Mouse (Mus musculus): Measurements from ENCODE around the gene Kmt5c. TPM values are rescaled to one million over a fixed set of nuclear protein-coding genes. Genes with fewer than 3 reads are reported as not detected.

The Kmt5c gene
- 32.4 and 38.4 TPM in 2 replicates for total RNA-seq (2015)
- 44.2 and 58.2 TPM in 2 replicates for total RNA-seq (2017)

DNA sequence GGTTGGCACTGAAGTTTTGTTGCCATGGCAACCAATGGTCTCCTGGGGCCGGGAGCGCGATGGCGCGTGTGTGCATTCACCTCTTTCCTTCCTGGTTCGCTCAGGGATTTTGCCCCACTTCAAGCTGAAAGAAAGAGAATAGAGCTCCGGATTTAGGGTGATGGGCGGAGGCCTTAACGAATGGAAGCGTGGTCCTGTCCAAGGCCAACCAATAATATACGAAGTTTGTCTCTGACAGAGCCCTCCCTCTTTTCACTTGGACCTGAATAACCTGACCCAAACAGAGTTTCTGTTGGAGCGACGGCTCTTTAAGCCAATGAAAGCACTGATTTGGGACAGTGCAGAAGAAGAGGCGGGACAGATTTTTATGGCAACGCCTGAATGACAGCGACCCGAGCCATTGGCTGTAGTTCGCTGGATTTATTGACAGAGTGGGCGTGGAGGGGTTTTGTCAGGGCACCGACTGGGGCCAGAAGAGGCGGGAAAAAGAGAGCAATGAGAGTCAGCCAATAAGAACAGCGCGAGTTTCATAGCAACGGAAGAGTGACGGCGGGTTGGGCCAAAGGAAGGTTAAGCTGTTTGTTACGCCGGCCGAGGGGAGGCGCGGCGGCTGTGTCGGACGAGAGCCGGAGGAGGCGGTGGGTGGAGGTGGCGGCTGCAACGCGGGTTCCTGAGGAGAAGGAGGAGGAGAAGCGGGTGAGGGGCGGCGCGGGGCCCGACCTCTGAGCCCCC is at the start of gene Kmt5c:
TSS of gene Kmt5c (plus strand) at position 572 of the 732 bp plus-strand sequence.
- ATAC-seq (ENCODE audit: poor library complexity, severe bottlenecking) = peak; percentile 90

DNA sequence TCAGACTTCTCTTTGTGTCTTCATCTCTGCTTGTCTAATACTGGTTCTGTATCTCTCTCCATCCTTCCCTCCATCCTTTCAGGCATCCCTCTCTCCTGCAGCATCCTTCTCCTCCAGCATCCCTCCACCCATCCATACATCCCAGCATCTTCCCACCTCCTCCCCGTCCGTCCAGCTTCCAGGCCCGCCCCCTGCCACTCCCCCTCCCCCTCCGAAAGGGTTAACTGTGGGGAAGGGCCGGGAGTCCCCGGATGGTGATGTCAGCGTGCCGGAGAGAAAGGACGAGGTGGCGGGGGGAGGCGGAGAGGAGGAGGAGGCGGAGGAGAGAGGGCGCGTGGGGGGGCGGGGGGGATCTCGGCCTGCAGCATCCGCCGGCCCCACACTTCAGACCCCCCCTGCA is 49.5 kb upstream of the Kmt5c start, which contains the start of gene Brsk1:
TSS of gene Brsk1 (plus strand) at position 218 of the 400 bp plus-strand sequence.
- no peak for ATAC-seq (ENCODE audit: poor library complexity, severe bottlenecking)

DNA sequence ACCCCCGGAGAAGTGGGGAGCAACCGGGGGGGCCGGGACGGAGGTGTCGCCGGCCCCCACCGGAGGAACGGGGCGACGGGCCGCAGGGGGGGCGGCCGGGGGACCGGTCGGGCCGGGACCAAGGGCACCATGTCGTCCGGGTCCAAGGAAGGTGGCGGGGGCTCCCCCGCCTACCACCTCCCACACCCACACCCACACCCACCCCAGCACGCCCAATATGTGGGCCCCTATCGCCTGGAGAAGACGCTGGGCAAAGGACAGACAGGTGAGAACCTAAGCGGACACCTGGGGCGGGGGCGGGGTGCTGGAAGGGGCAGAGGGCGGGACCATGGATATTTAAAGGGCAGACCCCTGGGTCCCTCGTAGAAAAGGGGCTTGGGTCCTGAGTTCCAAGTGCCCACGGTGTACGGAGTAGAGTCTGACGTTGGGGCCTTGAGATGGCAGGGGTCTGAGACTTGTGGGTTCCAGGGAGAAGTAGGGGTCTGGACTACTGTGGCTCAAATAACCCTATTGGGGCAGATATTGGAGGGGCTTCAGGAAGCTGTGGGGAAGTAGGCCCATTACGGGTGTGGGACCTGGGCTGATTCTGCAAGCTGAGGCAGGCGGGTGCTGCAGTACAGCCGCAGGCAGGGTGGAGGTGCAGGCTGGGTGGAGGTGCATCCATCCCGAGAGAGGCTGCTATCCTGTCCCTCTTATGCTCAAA is 48.8 kb upstream of the Kmt5c start:
- no peak for ATAC-seq (ENCODE audit: poor library complexity, severe bottlenecking)

DNA sequence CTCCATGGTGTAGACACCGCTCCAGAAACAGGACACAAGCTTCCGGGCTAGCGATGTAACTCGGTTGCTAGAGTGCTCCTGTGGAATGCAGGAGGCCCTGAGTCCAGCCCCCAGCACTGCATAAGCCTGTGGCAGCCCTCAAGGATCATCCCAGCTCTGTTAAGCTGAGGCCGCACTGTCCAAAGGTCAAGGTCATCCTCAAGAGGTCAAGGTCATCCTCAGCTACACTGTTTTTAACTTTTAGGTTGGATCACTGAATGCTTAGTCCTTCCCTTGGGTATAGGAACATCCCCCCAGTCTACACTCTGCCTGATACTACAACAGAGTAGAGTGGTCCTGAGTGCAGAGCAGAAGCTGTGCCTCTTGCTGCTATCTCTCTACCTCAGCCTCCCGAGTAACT is 46.9 kb upstream of the Kmt5c start:
- no peak for ATAC-seq (ENCODE audit: poor library complexity, severe bottlenecking)

DNA sequence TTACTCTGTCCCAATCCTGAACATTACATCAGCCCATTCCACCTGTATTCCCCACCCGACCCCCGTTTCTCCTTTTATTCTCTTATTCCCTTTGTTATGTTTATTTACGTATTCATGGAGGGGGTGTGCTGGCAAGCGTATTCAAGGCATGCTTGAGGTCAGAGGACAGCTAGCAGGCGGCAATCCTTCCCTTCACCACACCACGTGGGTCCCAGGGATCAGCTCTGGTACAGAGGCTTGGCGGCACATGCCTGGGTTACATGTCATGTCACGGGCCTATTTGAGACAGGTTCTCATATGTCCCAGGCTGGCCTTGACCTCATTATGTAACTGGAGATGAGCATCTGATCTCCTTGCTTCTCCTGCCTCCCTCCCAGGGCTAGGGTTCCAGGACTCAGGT is 37.6 kb upstream of the Kmt5c start:
- no peak for ATAC-seq (ENCODE audit: poor library complexity, severe bottlenecking)

DNA sequence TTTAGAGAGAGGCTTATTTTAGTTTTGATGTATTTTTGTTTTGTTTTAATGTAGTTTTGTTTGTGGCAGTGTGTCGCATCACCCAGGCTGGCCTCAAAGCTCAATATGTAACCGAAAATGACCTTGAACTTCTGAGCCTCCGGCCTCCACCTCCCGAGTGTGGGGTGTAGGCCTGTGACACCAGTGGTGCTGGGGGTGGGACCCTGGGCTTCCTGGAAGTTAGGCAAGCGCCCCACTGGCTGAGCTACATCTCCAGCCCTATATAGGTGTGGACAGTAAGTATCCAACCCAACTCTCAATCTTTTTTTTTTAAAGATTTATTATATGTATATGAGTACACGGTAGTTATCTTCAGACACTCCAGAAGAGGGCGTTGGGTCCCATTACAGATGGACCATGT is 36.7 kb upstream of the Kmt5c start:
- no peak for ATAC-seq (ENCODE audit: poor library complexity, severe bottlenecking)

DNA sequence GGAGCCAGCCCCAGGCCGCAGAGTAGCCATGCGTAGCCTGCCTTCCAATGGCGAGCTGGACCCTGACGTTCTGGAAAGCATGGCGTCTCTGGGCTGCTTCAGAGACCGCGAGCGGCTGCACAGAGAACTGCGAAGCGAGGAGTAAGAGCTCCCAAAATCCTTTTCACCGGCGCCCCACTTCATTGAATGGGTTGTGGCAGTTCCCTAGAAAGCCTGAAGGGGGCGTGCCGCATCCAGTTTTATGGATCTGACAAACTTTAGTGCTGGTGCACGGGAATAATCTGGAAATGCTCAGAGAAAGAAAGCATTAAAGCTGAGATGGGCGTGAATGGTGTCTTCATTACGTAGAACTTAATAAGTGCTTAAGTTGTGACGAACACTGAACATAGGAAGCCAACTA is 34.8 kb upstream of the Kmt5c start:
- ATAC-seq (ENCODE audit: poor library complexity, severe bottlenecking) = peak; percentile 47; the same call in 1 of the 2 replicates

DNA sequence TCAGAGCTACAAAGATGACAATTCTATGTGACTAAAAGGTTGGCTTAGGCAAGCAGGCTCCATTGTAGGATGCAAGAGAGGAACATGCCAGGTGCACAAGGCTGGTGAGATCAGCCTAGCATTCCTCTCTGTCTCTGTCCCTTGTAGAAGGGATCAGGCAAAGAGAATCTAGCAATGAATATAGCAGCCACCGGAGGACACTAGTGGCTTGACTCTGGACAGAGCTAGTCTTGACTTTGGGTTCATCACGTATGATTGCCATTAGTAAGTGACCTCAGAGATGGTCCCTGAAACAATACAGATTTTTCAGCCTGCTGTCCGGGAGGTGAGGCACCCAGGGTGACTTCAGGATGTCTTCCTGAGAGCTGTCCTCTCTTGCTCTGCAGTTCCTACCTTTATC is 27.3 kb upstream of the Kmt5c start:
- ATAC-seq (ENCODE audit: poor library complexity, severe bottlenecking) = no peak

DNA sequence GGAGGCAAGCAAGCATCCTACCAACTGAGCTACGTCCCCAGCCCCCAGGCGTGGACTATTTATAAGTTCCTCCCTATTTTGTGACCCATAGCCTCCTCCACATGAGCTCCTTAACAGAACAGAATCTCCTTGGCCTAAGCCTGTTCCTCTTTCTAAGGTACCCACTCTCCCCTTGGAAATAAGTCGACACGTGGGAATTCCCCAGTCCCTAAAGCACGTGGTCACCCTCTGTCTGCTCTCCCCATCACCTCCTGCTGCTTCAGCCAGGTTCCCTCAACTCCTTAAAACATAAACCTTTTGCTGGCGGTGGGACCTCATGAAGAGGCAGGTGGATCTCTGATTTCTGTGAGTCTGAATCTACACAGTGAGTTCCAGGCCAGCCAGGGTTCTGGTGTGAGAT is 23.0 kb upstream of the Kmt5c start:
- no peak for ATAC-seq (ENCODE audit: poor library complexity, severe bottlenecking)

DNA sequence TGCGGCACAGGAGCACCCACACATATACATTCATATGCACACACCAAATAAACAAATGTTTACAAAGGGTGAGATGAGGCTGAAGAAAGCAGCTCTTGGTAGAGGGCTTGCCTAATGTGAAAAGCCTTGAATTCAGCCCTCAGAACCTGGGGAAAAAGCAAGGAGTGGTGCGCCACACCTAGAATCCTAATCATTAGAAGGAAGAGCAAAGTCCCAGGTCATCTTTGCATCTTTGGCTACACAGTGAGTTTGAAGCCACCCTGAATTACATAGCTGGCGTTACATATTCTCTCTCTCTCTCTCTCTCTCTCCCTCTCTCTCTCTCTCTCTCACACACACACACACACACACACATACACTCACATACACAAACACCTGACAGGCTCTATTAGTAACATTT is 20.6 kb upstream of the Kmt5c start:
- ATAC-seq (ENCODE audit: poor library complexity, severe bottlenecking) = no peak

DNA sequence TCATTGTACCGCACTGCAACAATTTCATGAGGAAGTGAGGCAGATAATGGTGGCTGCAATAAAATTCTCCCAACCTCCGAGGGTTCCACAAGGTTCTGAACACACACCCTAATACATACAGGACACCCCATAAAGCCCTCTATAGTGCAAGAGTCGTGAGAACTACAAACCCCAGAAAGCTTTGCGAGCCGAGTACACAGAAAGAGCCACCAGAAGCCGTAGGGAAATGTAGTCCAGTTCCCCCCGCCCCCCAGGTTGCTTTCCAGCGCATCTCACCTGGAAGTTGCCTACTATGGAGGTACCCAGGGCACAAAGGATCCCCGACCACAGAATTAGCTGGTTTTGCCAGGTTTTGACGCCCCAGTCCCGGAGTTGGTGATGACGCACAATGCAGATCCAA is 16.4 kb upstream of the Kmt5c start:
- ATAC-seq (ENCODE audit: poor library complexity, severe bottlenecking) = peak; percentile 66

DNA sequence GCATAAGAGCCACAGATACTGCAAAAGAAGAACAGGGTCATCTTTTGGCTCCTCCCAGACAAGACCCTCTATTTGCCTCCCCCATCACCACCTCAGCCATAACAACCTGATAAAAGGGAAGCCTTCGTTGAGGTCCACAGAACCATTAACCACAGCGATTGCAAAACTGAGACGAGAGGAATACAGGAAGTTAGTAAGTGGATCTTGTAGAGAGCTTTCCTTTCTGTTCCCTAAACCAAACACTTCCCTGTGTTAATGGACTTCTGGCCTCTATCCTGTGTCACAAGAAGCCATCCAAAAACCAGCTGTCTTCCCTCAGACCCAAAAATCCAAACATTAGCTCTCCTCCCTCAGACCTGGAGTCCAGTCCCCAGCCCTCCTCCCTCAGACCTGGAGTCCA is 15.6 kb upstream of the Kmt5c start:
- peak; percentile 82 for ATAC-seq (ENCODE audit: poor library complexity, severe bottlenecking)

DNA sequence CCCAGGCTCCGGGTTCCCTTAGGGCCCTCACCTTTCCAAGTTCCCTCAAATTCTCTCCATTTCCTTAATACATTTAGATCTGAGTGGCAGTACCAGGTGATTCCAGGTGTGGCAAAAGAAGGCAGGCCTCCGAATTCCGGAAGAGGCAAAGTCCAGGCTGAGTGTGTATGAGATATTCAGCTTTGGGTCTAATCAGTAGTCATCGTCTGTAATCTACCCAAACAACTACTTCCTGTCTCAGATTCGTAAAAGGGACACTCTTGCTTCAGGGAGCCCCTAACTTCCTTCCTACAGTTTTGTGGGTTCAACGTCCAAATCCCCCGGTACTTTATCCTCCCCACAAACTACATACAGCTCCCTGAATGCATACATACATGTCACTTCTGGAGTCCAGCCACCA is 14.7 kb upstream of the Kmt5c start, which contains the start of gene Tmem150b:
TSS of gene Tmem150b (minus strand) at position 81 of the 400 bp plus-strand sequence.
- 0 out of 2 replicates have a peak, but pooled peaks have one; percentile 20 for ATAC-seq (ENCODE audit: poor library complexity, severe bottlenecking)

DNA sequence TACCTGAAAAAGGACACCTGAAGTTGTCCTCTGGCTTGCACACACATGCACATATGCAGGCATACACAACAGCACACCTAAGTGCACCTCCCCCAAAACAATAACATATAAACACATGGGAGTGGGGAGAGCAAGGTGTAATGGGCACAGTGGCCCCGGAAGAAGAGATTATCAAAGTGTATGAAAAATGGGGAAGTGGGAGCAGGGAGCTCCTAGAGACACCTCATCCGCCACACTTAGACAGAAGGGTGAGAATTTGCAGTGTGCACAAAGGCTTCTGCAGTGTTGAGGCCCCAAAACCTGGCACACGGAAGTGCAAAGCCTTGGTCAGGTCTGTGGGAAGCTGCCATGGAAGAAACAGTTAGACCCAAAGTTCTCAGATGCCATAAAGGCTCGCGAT is 8.8 kb upstream of the Kmt5c start:
- 0 out of 2 replicates have a peak, but pooled peaks have one; percentile 30 for ATAC-seq (ENCODE audit: poor library complexity, severe bottlenecking)

DNA sequence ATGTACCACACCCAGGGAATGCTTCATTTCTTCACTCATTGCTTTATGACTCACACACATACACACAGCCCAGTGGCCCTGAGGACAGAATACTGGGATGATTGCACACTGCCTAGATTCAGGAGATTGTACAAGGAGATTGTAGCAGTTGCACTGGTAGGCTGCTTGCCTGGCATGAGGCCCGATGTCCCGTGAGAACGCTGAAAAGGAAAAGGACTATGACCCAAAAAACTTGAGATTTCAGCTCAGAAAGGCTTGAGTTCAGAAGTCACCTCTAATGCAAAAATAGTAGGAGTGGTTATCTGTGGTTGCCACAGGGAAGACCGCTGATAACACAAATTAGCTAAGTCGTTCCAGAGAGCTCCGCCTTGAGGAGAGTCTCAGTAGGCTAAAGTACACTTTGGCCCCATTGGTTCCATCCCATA is 6.9 kb upstream of the Kmt5c start:
- ATAC-seq (ENCODE audit: poor library complexity, severe bottlenecking) = no peak; the same call in 1 of the 2 replicates

DNA sequence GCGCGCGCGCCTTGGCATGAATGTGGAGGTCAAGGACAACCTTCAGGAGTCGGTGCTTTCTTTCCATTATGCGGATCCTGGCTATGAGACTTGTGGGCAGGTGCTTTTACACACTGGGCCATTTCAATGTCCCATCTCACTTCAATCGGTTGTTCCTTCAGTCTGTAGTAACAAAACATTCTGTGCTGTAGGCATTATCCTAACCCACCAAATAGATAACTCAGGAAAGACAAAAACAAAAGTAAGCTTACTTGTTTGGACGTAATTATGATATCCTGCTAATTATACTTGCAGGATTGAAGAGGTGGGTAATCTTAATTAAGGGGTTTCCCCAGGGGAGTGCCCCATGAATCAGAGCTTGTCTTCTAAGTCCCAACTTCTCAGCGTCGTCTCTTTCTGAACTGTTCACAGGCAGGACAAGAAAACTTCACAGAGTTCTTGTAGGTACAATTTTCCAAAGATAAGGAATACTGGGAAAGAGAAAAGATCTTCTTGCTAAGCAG is 823 bp upstream of the Kmt5c start:
- no peak for ATAC-seq (ENCODE audit: poor library complexity, severe bottlenecking)

DNA sequence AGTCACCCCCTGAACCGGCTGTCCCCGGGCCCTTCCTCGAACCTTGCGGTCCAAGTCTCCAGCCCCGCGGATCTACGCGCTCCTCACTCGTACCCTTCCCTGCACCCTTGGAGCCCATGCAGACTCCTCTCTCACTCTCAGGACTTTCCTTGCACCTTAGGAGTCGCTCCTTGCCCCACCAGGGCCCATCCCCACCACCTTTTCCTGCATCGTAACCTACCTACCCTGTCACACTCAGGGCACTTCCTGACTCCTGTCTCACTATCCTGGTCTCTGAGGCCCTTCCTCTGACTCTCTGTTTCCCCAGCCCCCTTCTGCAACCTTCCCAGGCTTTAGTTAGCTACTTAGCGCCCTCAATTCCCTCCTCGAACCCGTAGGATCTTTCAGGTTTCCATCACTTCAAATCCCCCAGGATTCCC is 403 bp downstream of the Kmt5c start:
- ATAC-seq (ENCODE audit: poor library complexity, severe bottlenecking) = no peak

DNA sequence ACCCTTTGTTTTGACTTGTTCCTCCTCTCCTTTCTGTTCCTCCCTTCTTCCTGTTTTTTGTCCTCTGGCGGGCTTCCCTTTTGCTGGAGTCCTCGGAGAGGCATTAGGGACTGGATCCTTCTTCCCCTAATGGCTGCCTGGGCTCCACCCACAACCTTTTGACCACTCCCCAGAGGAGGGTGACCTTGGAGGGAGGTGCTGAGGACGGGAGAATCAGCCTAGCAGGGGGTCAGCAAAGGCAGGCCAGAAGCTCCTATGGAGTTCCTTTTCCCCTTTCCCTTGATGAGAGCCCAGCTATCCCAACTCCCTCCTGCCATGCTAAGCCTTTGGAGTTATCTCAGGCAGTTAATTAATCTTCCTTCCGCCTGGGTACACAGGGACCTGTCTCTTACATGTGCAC is 1.2 kb downstream of the Kmt5c start:
- ATAC-seq (ENCODE audit: poor library complexity, severe bottlenecking) = peak; percentile 42

DNA sequence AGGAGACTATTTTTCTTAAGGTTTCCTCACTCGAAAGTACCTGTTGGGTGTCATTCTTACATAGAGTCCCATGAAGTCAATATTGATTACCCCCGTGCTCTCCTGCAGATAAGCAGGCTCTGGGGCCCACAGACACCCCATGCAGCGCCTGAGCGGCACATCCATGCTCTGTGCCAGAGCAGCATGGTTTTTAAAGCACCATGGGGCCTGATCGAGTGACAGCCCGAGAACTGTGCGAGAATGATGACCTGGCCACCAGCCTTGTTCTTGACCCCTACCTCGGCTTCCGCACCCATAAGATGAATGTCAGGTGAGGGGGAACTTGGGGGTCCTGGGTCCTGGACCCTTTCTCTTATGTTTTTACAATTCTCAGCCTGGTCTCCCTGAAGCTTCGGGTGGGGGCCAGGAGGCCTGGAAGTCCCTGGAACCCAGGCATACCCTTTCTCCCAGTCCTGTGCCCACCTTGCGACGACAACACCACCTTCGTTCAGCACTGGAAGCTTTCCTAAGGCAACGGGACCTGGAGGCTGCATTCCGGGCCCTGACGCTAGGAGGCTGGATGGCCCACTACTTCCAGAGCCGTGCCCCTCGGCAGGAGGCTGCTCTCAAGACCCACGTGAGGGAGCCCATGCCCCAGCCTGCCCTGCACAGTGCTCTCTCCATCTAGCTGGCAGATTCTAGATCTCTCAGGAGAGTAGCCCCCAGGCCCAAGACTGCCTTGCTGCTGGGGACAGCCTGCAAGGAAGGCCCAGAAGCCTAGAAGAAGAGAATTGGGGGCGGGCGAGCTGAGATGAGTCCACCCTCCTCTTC is 2.0 kb downstream of the Kmt5c start:
- ATAC-seq (ENCODE audit: poor library complexity, severe bottlenecking) = no peak

DNA sequence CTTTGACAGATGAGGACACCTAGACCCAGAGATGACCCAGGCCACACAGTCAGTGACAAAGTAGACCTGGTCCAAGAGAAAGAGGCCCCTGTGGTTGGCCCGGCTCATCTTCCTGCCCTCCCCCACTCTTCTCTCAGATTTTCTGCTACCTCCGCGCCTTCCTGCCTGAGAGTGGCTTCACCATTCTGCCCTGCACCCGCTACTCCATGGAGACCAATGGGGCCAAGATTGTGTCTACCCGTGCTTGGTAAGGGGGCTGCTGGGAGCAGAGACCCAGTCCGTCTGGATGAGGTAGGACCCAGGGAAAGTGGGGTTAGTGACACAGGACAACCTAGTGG is 2.5 kb downstream of the Kmt5c start:
- no peak for ATAC-seq (ENCODE audit: poor library complexity, severe bottlenecking)

DNA sequence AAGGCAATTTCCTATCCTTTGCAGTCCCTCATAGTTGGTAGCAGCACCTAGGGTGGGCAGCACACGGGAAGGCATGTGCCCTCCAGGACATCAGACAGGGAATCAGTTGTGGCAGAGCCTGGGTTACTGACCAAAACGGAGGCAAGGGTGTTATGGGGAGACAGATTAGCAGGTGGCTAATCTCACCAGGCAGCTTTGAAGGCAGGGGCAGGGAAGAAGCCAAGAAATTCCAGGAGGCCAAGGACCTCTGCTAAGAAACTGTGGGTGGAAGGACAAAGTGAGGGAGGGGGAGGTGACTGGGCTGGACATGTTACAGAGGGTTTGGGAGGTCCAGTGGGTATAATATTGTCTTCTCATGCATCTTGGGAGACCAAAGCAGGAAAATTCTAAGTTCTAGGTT is 3.4 kb downstream of the Kmt5c start:
- ATAC-seq (ENCODE audit: poor library complexity, severe bottlenecking) = no peak

All from megakaryocyte, adult 5-6 weeks (primary cell).